ENCODE assay signal across 9 mouse cellular contexts in the genomic region with DNA sequence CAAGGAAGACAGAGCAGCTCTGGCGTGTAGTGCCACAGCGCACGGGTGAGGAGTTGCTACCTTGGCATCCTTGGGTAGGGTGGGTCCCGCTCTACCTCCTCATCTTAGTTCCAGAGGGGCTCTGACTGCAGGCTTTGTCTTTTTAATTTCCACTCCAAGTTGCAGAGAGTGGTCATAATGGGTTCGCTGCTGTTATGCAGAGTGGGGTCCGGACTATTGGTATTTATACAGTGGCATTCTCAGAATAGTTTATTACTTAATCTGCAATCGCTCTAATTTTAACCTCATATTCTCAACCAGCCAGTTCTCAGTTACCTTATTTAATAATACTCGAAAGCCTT. TPM values are rescaled to one million over a fixed set of nuclear protein-coding genes. Genes with fewer than 3 reads are reported as not detected.
A peak's percentile ranks its signal among the peaks of the same experiment; 100 is the strongest.
DNase-seq lines count a peak whose midpoint lies in the region; ATAC-seq and TF ChIP-seq lines count a peak whose summit lies in the region.
"Had no signal": no experiment of that assay in that cellular context is flagged by ENCODE, and none has a peak within 500 bp of the region (broad histone marks: within the 10 kb centered on the region; RNA-seq: fewer than 3 reads in every experiment).

No protein-coding gene starts in this region.

- peaks cover 6% of the 10 kb centered on the region; the same call in 1 of the 2 replicates for H3K27me3 ChIP-seq in embryonic facial prominence, embryonic 15.5 days
- H3K27me3 ChIP-seq in intestine, postnatal 0 days (replicated peaks; ENCODE audit: control insufficient read depth, insufficient read depth, low read length): 0 out of 2 replicates have a peak, but pooled peaks cover 4% of the 10 kb centered on the region
- no peaks in the 10 kb centered on the region for H3K27me3 ChIP-seq in neural tube, embryonic 13.5 days

- H3K9ac ChIP-seq in embryonic facial prominence, embryonic 15.5 days: no peak overlapping the region; the same call in 1 of the 2 replicates
- H3K9ac ChIP-seq in intestine, postnatal 0 days (ENCODE audit: low read depth, low read length): no peak overlapping the region
- peak overlapping the region; percentile 86 for H3K9ac ChIP-seq in neural tube, embryonic 13.5 days

- no peaks in the 10 kb centered on the region for H3K36me3 ChIP-seq in embryonic facial prominence, embryonic 15.5 days
- no peaks in the 10 kb centered on the region for H3K36me3 ChIP-seq in intestine, postnatal 0 days (ENCODE audit: control insufficient read depth, insufficient read depth)
- no peaks in the 10 kb centered on the region for H3K36me3 ChIP-seq in neural tube, embryonic 13.5 days

- ATAC-seq in embryonic facial prominence, embryonic 15.5 days (ENCODE audit: insufficient number of reproducible peaks, low FRiP score, low TSS enrichment, low read depth): no peak
- no peak for ATAC-seq in intestine, postnatal 0 days
- peak; percentile 84; the same call in 1 of the 2 replicates for ATAC-seq in neural tube, embryonic 13.5 days (ENCODE audit: low read depth)

- H3K4me3 ChIP-seq in layer of hippocampus, adult 2 months: peak overlapping the region; percentile 74
- H3K4me3 ChIP-seq in embryonic facial prominence, embryonic 15.5 days (replicated peaks): peak overlapping the region; percentile 46
- peak overlapping the region; percentile 26 for H3K4me3 ChIP-seq in intestine, postnatal 0 days (ENCODE audit: low read depth, low read length)
- H3K4me3 ChIP-seq in neural tube, embryonic 13.5 days: peak overlapping the region; percentile 63

- WGBS in embryonic facial prominence, embryonic 15.5 days: 13% methylated on average over 8 of the region's 8 CpGs
- WGBS in intestine, postnatal 0 days: 27% methylated on average over 8 of the region's 8 CpGs
- WGBS in neural tube, embryonic 13.5 days: 18% methylated on average over 8 of the region's 8 CpGs

- TF ChIP-seq CTCF in layer of hippocampus, adult 2 months (conservative IDR thresholded peaks at IDR 0.05): no peak
- TF ChIP-seq CTCF in intestine, postnatal 0 days (IDR thresholded peaks at IDR 0.05; ENCODE audit: low read depth): no peak

- no peaks in the 10 kb centered on the region for H3K9me3 ChIP-seq in embryonic facial prominence, embryonic 15.5 days (replicated peaks)
- H3K9me3 ChIP-seq in intestine, postnatal 0 days (ENCODE audit: control insufficient read depth): no peaks in the 10 kb centered on the region
- H3K9me3 ChIP-seq in neural tube, embryonic 13.5 days: no peaks in the 10 kb centered on the region

- peak overlapping the region; percentile 89 for H3K27ac ChIP-seq in layer of hippocampus, adult 2 months
- no peak overlapping the region for H3K27ac ChIP-seq in embryonic facial prominence, embryonic 15.5 days (replicated peaks)
- H3K27ac ChIP-seq in intestine, postnatal 0 days (ENCODE audit: low read depth, low read length): no peak overlapping the region
- peak overlapping the region; percentile 82 for H3K27ac ChIP-seq in neural tube, embryonic 13.5 days (replicated peaks)

- peak overlapping the region; percentile 67 for H3K4me2 ChIP-seq in embryonic facial prominence, embryonic 15.5 days (replicated peaks)
- peak overlapping the region; percentile 50 for H3K4me2 ChIP-seq in intestine, postnatal 0 days (replicated peaks; ENCODE audit: low read depth)
- H3K4me2 ChIP-seq in neural tube, embryonic 13.5 days: peak overlapping the region; percentile 63

- H3K4me1 ChIP-seq in embryonic facial prominence, embryonic 15.5 days: peaks cover 8% of the 10 kb centered on the region; the same call in 1 of the 2 replicates
- no peaks in the 10 kb centered on the region for H3K4me1 ChIP-seq in intestine, postnatal 0 days (replicated peaks; ENCODE audit: control insufficient read depth, insufficient read depth, low read length)
- peaks cover 27% of the 10 kb centered on the region for H3K4me1 ChIP-seq in neural tube, embryonic 13.5 days (replicated peaks)

- no peak for DNase-seq in layer of hippocampus, adult 2 months (ENCODE audit: low spot score in 2 of 2)
- DNase-seq in layer of hippocampus, postnatal 25 days (ENCODE audit: extremely low spot score in 1 of 2, low spot score in 1 of 2): no peak
- DNase-seq in layer of hippocampus, postnatal 14 days (ENCODE audit: low spot score in 2 of 2): no peak
- no peak for DNase-seq in layer of hippocampus, adult 18-20 months (ENCODE audit: low spot score in 2 of 2)
- no peak for DNase-seq in cerebellum, postnatal 36 days
- DNase-seq: kidney, adult 9 months had no signal

RNA-seq across cellular contexts. Expression of a gene that starts 0.4 kb away (rescaled TPM):
- 10 to 100 TPM; 54.8 to 62.1 TPM for total RNA-seq in layer of hippocampus, adult 2 months (2021)
- total RNA-seq in layer of hippocampus, postnatal 25 days (2021): 10 to 100 TPM; 54.1 to 58.8 TPM
- 2.5 and 2.9 TPM in 2 replicates for polyA plus RNA-seq in embryonic facial prominence, embryonic 15.5 days (2015; fragmentation: Nextera tagmentation; extraction: Ambion mirVana)
- 0.88 and 1.0 TPM in 2 replicates for polyA plus RNA-seq in intestine, postnatal 0 days (2015; fragmentation: Nextera tagmentation; extraction: Ambion mirVana)
- 6.5 and 8.0 TPM in 2 replicates for polyA plus RNA-seq in neural tube, embryonic 13.5 days (2015; fragmentation: Nextera tagmentation; extraction: Ambion mirVana)
- total RNA-seq in layer of hippocampus, postnatal 14 days (2021): 10 to 100 TPM; 52.8 to 57.3 TPM
- 10 to 100 TPM; 49.4 to 52.7 TPM for total RNA-seq in layer of hippocampus, adult 18-20 months (2021)

Comparison
In these comparisons a context has a peak if more than half of its experiments do, and no peak if none do; other contexts are left out.
1. H3K27ac ChIP-seq: peak in layer of hippocampus, adult 2 months (single experiment) and neural tube, embryonic 13.5 days (single experiment); none in embryonic facial prominence, embryonic 15.5 days (single experiment) and intestine, postnatal 0 days (single experiment).
2. Peak in every context shown above with its lines, with median percentiles within 50 percentile points of each other: H3K4me3 ChIP-seq and H3K4me2 ChIP-seq.